Mouse (Mus musculus) E14TG2a.4 (cell line): Measurements from ENCODE around the gene Ralgps1.

ENCODE experiments used
- CTCF ChIP-seq: conservative IDR thresholded peaks from 2 replicates; pipeline ENCODE4 v1.5.1; 2014; ENCODE audit warnings: low read length
- NANOG ChIP-seq: IDR thresholded peaks from 2 replicates; pipeline ENCODE4 v1.6.1; 2014; ENCODE audit warnings: borderline replicate concordance, low read length, mixed read lengths
- POU5F1 ChIP-seq: IDR thresholded peaks from 2 replicates; pipeline ENCODE4 v1.6.1; 2014; ENCODE audit warnings: low read length, borderline replicate concordance

- peak; percentile 58 for TF ChIP-seq CTCF
- no peak for TF ChIP-seq NANOG
- no peak for TF ChIP-seq POU5F1
These were observed 152.2 kb downstream of the Ralgps1 start for GRCm38 (mm10) chr2:33218903-33219625.
